Mouse (Mus musculus) hindbrain, embryonic 16.5 days (tissue): ENCODE results near the gene Ddah2. TPM values are rescaled to one million over a fixed set of nuclear protein-coding genes. Genes with fewer than 3 reads are reported as not detected.

ENCODE experiments used
- ATAC-seq: fragments of 200-750 bp; cut with Nextera tagmentation; 2 replicates; pipeline ENCODE4 v1.8.0; 2017; ENCODE audit warnings: moderate TSS enrichment, moderate library complexity
- H3K27ac ChIP-seq: fragments of 300-500 bp; sonication (generic); 2 replicates; pipeline ENCODE4 v1.5.1; 2014; ENCODE audit warnings: low read depth, mild to moderate bottlenecking, control low read depth, low read length, moderate library complexity
- H3K27me3 ChIP-seq: fragments of 300-500 bp; sonication (generic); replicated peaks from 2 replicates; pipeline ENCODE4 v1.6.1; 2014; ENCODE audit warnings: low read length; ENCODE audit not compliant: control insufficient read depth, insufficient read depth
- H3K36me3 ChIP-seq: fragments of 300-500 bp; sonication (generic); 2 replicates; pipeline ENCODE4 v1.6.1; 2014; ENCODE audit warnings: mild to moderate bottlenecking, low read length, moderate library complexity, mixed read lengths; ENCODE audit not compliant: control insufficient read depth, insufficient read depth
- H3K4me1 ChIP-seq: fragments of 300-500 bp; sonication (generic); 2 replicates; pipeline ENCODE4 v1.6.1; 2014; ENCODE audit warnings: low read depth, low read length; ENCODE audit not compliant: control insufficient read depth, insufficient read depth
- H3K4me2 ChIP-seq: fragments of 300-500 bp; sonication (generic); 2 replicates; pipeline ENCODE4 v1.6.1; 2014; ENCODE audit warnings: mild to moderate bottlenecking, low read length, control low read depth, moderate library complexity
- H3K4me3 ChIP-seq: fragments of 300-500 bp; sonication (generic); 2 replicates; pipeline ENCODE4 v1.5.1; 2014; ENCODE audit warnings: mild to moderate bottlenecking, low read length, control low read depth, moderate library complexity
- H3K9ac ChIP-seq: fragments of 300-500 bp; sonication (generic); 2 replicates; pipeline ENCODE4 v1.6.1; 2014; ENCODE audit warnings: low read depth, mild to moderate bottlenecking, control low read depth, low read length, moderate library complexity
- H3K9me3 ChIP-seq: fragments of 300-500 bp; sonication (generic); 2 replicates; pipeline ENCODE4 v1.6.1; 2014; ENCODE audit warnings: mild to moderate bottlenecking, low read length, moderate library complexity; ENCODE audit not compliant: control insufficient read depth
- WGBS: fragments of 180-500 bp; shearing (Covaris S2); extraction: QIAGEN DNeasy Blood & Tissue Kit; methylation state at CpG from one replicate; pipeline ENCODE4 v1.1.7; 2014; 5-methylcytosine and 5-hydroxymethylcytosine counted together
- polyA plus RNA-seq: library from polyadenylated mRNA; unstranded; fragments of >200 nt; fragmentation: Nextera tagmentation; extraction: Ambion mirVana; gene quantifications from 2 replicates; pipeline ENCODE4 v1.2.1, GENCODE M21; 2015

Gene Ddah2
- polyA plus RNA-seq, 1 experiment from 2014 or later = 363 TPM

GRCm38 (mm10) chr17:35017706-35018030, 41.2 kb upstream of the Ddah2 start:
- no peak for ATAC-seq

GRCm38 (mm10) chr17:35018171-35018570, 40.7 kb upstream of the Ddah2 start:
- Histone ChIP-seq H3K9me3 (no peaks in the 10 kb centered on the region), H3K27ac (no peak overlapping the region), H3K36me3 (peaks cover 20% of the 10 kb centered on the region), H3K9ac (no peak overlapping the region), H3K4me1 (peaks cover 8% of the 10 kb centered on the region), H3K4me3 (no peak overlapping the region), H3K4me2 (no peak overlapping the region), H3K27me3 (no peaks in the 10 kb centered on the region)
- WGBS = 77% methylated on average over 3 of the region's 3 CpGs
- no peak for ATAC-seq

More at GRCm38 (mm10) chr17:35017706-35018030, 41.2 kb upstream of the Ddah2 start:
- H3K36me3 ChIP-seq = peaks cover 25% of the 10 kb centered on the region
- H3K4me2 ChIP-seq = no peak overlapping the region
- H3K27ac ChIP-seq = no peak overlapping the region
- peaks cover 8% of the 10 kb centered on the region for H3K4me1 ChIP-seq
- no peak overlapping the region for H3K9ac ChIP-seq
- H3K9me3 ChIP-seq = no peaks in the 10 kb centered on the region
- no peaks in the 10 kb centered on the region for H3K27me3 ChIP-seq
- WGBS = 74% methylated on average over 14 of the region's 14 CpGs
- no peak overlapping the region for H3K4me3 ChIP-seq

- no peak overlapping the region for H3K27ac ChIP-seq
- no peak overlapping the region for H3K4me3 ChIP-seq
- H3K9me3 ChIP-seq = no peaks in the 10 kb centered on the region
- 73% methylated on average over 11 of the region's 11 CpGs for WGBS
- H3K4me2 ChIP-seq = no peak overlapping the region
- no peaks in the 10 kb centered on the region for H3K27me3 ChIP-seq
- H3K36me3 ChIP-seq = peaks cover 5% of the 10 kb centered on the region; the same call in 1 of the 2 replicates
- H3K9ac ChIP-seq = no peak overlapping the region
- peaks cover 8% of the 10 kb centered on the region for H3K4me1 ChIP-seq
- no peak for ATAC-seq
Observed at GRCm38 (mm10) chr17:35019894-35020293, 38.9 kb upstream of the Ddah2 start.

- no peak for ATAC-seq
- H3K9ac ChIP-seq = no peak overlapping the region
- H3K36me3 ChIP-seq = peaks cover 5% of the 10 kb centered on the region; the same call in 1 of the 2 replicates
- no peaks in the 10 kb centered on the region for H3K27me3 ChIP-seq
- H3K27ac ChIP-seq = no peak overlapping the region
- H3K4me2 ChIP-seq = no peak overlapping the region
- peaks cover 8% of the 10 kb centered on the region for H3K4me1 ChIP-seq
- no peak overlapping the region for H3K4me3 ChIP-seq
- 88% methylated on average over 8 of the region's 8 CpGs for whole genome bisulfite sequencing
- no peaks in the 10 kb centered on the region for H3K9me3 ChIP-seq
Observed at GRCm38 (mm10) chr17:35020551-35020950, 38.3 kb upstream of the Ddah2 start.

- H3K4me2 ChIP-seq = peak overlapping the region; percentile 30
- H3K4me1 ChIP-seq = peaks cover 5% of the 10 kb centered on the region
- peaks cover 3% of the 10 kb centered on the region; the same call in 1 of the 2 replicates for H3K36me3 ChIP-seq
- H3K9me3 ChIP-seq = no peaks in the 10 kb centered on the region
- no peaks in the 10 kb centered on the region for H3K27me3 ChIP-seq
- H3K9ac ChIP-seq = no peak overlapping the region
- 7% methylated on average over 17 of the region's 17 CpGs for WGBS
- no peak; the same call in 1 of the 2 replicates for ATAC-seq
- H3K27ac ChIP-seq = no peak overlapping the region
- no peak overlapping the region for H3K4me3 ChIP-seq
Observed at GRCm38 (mm10) chr17:35021163-35021808, 37.5 kb upstream of the Ddah2 start.

GRCm38 (mm10) chr17:35021842-35022477, 36.9 kb upstream of the Ddah2 start:
- Histone ChIP-seq H3K9me3 (no peaks in the 10 kb centered on the region), H3K4me2 (no peak overlapping the region), H3K4me3 (no peak overlapping the region), H3K27ac (no peak overlapping the region), H3K36me3 (0 out of 2 replicates have a peak, but pooled peaks cover 2% of the 10 kb centered on the region), H3K9ac (no peak overlapping the region), H3K4me1 (peaks cover 5% of the 10 kb centered on the region), H3K27me3 (no peaks in the 10 kb centered on the region)
- no peak for ATAC-seq
- WGBS = 66% methylated on average over 6 of the region's 6 CpGs

- H3K36me3 ChIP-seq = no peaks in the 10 kb centered on the region
- no peaks in the 10 kb centered on the region for H3K27me3 ChIP-seq
- no peaks in the 10 kb centered on the region for H3K9me3 ChIP-seq
- H3K4me1 ChIP-seq = peaks cover 9% of the 10 kb centered on the region
- no peak overlapping the region for H3K9ac ChIP-seq
- no peak overlapping the region for H3K4me3 ChIP-seq
- WGBS = 95% methylated on average over 8 of the region's 8 CpGs
- ATAC-seq = no peak
- H3K27ac ChIP-seq = no peak overlapping the region
- H3K4me2 ChIP-seq = no peak overlapping the region
Observed at GRCm38 (mm10) chr17:35022541-35023060, 36.2 kb upstream of the Ddah2 start.

GRCm38 (mm10) chr17:35023221-35023620, 35.6 kb upstream of the Ddah2 start:
- Histone ChIP-seq H3K4me2 (no peak overlapping the region), H3K9me3 (no peaks in the 10 kb centered on the region), H3K27me3 (no peaks in the 10 kb centered on the region), H3K4me1 (peaks cover 11% of the 10 kb centered on the region), H3K36me3 (no peaks in the 10 kb centered on the region), H3K9ac (no peak overlapping the region), H3K4me3 (no peak overlapping the region), H3K27ac (no peak overlapping the region)
- no peak for ATAC-seq
- 90% methylated on average over 5 of the region's 5 CpGs for WGBS

GRCm38 (mm10) chr17:35023756-35024155, 35.1 kb upstream of the Ddah2 start:
- Histone ChIP-seq H3K36me3 (no peaks in the 10 kb centered on the region), H3K9ac (no peak overlapping the region), H3K4me1 (peaks cover 11% of the 10 kb centered on the region), H3K4me3 (no peak overlapping the region), H3K27ac (no peak overlapping the region), H3K4me2 (no peak overlapping the region), H3K27me3 (no peaks in the 10 kb centered on the region), H3K9me3 (no peaks in the 10 kb centered on the region)
- ATAC-seq = no peak
- WGBS = 80% methylated on average over 4 of the region's 4 CpGs
